Mouse (Mus musculus) heart, embryonic 14.5 days (tissue): ENCODE results near the gene Trpc7. TPM values are rescaled to one million over a fixed set of nuclear protein-coding genes. Genes with fewer than 3 reads are reported as not detected.

ENCODE experiments used
- ATAC-seq: fragments of 200-750 bp; cut with Nextera tagmentation; 2 replicates; pipeline ENCODE4 v1.8.0; 2017; ENCODE audit warnings: low read depth, moderate TSS enrichment; ENCODE audit not compliant: insufficient number of reproducible peaks, insufficient read depth, low FRiP score
- H3K27ac ChIP-seq, 2 experiments: fragments of 200-500 bp in 1 of 2; fragments of 300-500 bp in 1 of 2; sonication (generic) in 1 of 2; replicated peaks in 1 of 2; 2 replicates each; pipeline ENCODE4 v1.5.1; 2012 to 2014; ENCODE audit warnings: low read depth in 2 of 2, low read length in 2 of 2, control low read depth in 1 of 2, mild to moderate bottlenecking in 1 of 2, mixed read lengths in 1 of 2; ENCODE audit not compliant: control insufficient read depth in 1 of 2, insufficient read depth in 1 of 2
- H3K27me3 ChIP-seq: fragments of 300-500 bp; sonication (generic); 2 replicates; pipeline ENCODE4 v1.6.1; 2014; ENCODE audit warnings: mild to moderate bottlenecking, low read length, control low read depth; ENCODE audit not compliant: control insufficient read depth, insufficient read depth
- H3K36me3 ChIP-seq: fragments of 300-500 bp; sonication (generic); 2 replicates; pipeline ENCODE4 v1.6.1; 2014; ENCODE audit warnings: mild to moderate bottlenecking, control low read depth, low read length, mixed read lengths; ENCODE audit not compliant: control insufficient read depth, insufficient read depth
- H3K4me1 ChIP-seq, 2 experiments: fragments of 200-500 bp in 1 of 2; fragments of 300-500 bp in 1 of 2; sonication (generic) in 1 of 2; 2 replicates each; pipeline ENCODE4 v1.6.1; 2012 to 2014; ENCODE audit warnings: low read length in 2 of 2, control low read depth in 1 of 2, mixed read lengths in 1 of 2; ENCODE audit not compliant: control insufficient read depth in 2 of 2, insufficient read depth in 2 of 2
- H3K4me2 ChIP-seq: fragments of 300-500 bp; sonication (generic); 2 replicates; pipeline ENCODE4 v1.6.1; 2014; ENCODE audit warnings: mild to moderate bottlenecking, low read length
- H3K4me3 ChIP-seq, 2 experiments: fragments of 200-500 bp in 1 of 2; fragments of 300-500 bp in 1 of 2; sonication (generic) in 1 of 2; 2 replicates each; pipeline ENCODE4 v1.5.1; 2012 to 2014; ENCODE audit warnings: low read length in 2 of 2, mild to moderate bottlenecking in 2 of 2, control low read depth in 1 of 2, low read depth in 1 of 2, moderate library complexity in 1 of 2; ENCODE audit not compliant: control insufficient read depth in 1 of 2, insufficient read depth in 1 of 2
- H3K9ac ChIP-seq: fragments of 300-500 bp; sonication (generic); 2 replicates; pipeline ENCODE4 v1.6.1; 2014; ENCODE audit warnings: mild to moderate bottlenecking, low read length
- H3K9me3 ChIP-seq: fragments of 300-500 bp; sonication (generic); 2 replicates; pipeline ENCODE4 v1.6.1; 2016; ENCODE audit warnings: low read length, control low read depth; ENCODE audit not compliant: control insufficient read depth
- WGBS: fragments of 180-500 bp; shearing (Covaris S2); extraction: QIAGEN DNeasy Blood & Tissue Kit; methylation state at CpG from one replicate; pipeline ENCODE4 v1.1.7; 2014; 5-methylcytosine and 5-hydroxymethylcytosine counted together
- polyA plus RNA-seq: library from polyadenylated mRNA; unstranded; fragments of >200 nt; fragmentation: Nextera tagmentation; extraction: Ambion mirVana; gene quantifications from 2 replicates; pipeline ENCODE4 v1.2.1, GENCODE M21; 2014

The Trpc7 gene
- polyA plus RNA-seq, 1 experiment from 2014 or later = not detected

GRCm38 (mm10) chr13:56895386-56895785, 407 bp downstream of the Trpc7 start:
- H3K36me3 ChIP-seq = no peaks in the 10 kb centered on the region
- H3K4me2 ChIP-seq = no peak overlapping the region
- H3K27ac ChIP-seq = no peak overlapping the region
- H3K9me3 ChIP-seq = no peaks in the 10 kb centered on the region
- no peak overlapping the region for H3K9ac ChIP-seq
- 0 out of 2 replicates have a peak, but pooled peaks cover 4% of the 10 kb centered on the region for H3K27me3 ChIP-seq
- WGBS = 2% methylated on average over 17 of the region's 17 CpGs
- no peak for ATAC-seq
- no peaks in the 10 kb centered on the region for H3K4me1 ChIP-seq
- H3K4me3 ChIP-seq = no peak overlapping the region

DNA sequence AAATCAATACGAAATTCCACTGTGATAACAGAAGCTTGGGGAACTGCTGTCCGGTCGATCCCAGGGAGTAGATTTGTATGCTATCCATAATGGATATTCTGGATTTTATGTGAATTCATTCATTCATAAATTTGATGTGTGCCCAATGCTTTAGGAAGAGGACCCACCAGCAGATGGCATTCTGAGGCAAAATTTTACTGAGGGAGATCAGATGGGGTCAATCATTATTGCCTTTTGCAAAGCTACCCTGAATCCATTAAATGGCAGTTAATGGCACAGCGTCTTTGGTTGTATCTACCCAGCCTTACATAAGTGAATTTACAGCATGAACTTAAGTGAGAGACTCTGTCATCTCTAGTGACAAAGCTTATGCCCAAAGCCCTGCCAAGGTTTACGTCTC, 1.2 kb downstream of the Trpc7 start:
- ATAC-seq = no peak
- Histone ChIP-seq H3K9ac (no peak overlapping the region), H3K4me1 (no peaks in the 10 kb centered on the region), H3K4me3 (no peak overlapping the region), H3K36me3 (no peaks in the 10 kb centered on the region), H3K27ac (no peak overlapping the region), H3K9me3 (no peaks in the 10 kb centered on the region), H3K27me3 (0 out of 2 replicates have a peak, but pooled peaks cover 4% of the 10 kb centered on the region), H3K4me2 (no peak overlapping the region)
- 75% methylated on average over 5 of the region's 5 CpGs for WGBS

DNA sequence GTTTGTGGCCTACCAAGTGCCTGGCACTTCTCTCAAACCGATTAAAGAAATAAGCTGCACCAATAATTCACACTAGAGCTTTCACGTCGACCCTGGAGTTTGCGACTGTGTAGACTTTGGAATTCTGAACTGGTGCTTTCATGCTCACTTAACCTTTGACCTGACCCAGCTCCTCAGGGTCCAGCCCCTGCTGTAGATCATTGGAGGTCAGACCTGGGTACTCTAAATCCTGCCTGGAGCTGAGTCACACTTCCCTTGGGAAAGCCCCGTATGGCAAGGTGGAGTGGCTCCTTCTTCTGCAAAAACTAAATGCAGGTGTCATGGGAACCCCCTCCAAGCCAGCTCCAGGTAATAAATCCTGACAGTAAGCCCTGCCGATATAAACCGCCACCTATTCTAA, 5.9 kb downstream of the Trpc7 start:
- no peak overlapping the region for H3K9ac ChIP-seq
- 75% methylated on average over 7 of the region's 7 CpGs for WGBS
- no peak overlapping the region for H3K4me3 ChIP-seq
- H3K4me1 ChIP-seq = no peaks in the 10 kb centered on the region
- no peak overlapping the region for H3K27ac ChIP-seq
- H3K27me3 ChIP-seq = no peaks in the 10 kb centered on the region
- no peaks in the 10 kb centered on the region for H3K36me3 ChIP-seq
- no peak for ATAC-seq
- no peaks in the 10 kb centered on the region for H3K9me3 ChIP-seq
- no peak overlapping the region for H3K4me2 ChIP-seq

GRCm38 (mm10) chr13:56882931-56883330, 12.9 kb downstream of the Trpc7 start:
- no peaks in the 10 kb centered on the region for H3K4me1 ChIP-seq
- H3K36me3 ChIP-seq = no peaks in the 10 kb centered on the region
- WGBS = 84% methylated on average over 12 of the region's 12 CpGs
- ATAC-seq = no peak
- H3K9me3 ChIP-seq = no peaks in the 10 kb centered on the region
- no peak overlapping the region for H3K9ac ChIP-seq
- H3K27ac ChIP-seq = no peak overlapping the region
- H3K27me3 ChIP-seq = no peaks in the 10 kb centered on the region
- no peak overlapping the region for H3K4me3 ChIP-seq
- no peak overlapping the region for H3K4me2 ChIP-seq

GRCm38 (mm10) chr13:56864567-56864966, 31.2 kb downstream of the Trpc7 start:
- ATAC-seq = no peak
- 83% methylated on average over 6 of the region's 6 CpGs for WGBS

DNA sequence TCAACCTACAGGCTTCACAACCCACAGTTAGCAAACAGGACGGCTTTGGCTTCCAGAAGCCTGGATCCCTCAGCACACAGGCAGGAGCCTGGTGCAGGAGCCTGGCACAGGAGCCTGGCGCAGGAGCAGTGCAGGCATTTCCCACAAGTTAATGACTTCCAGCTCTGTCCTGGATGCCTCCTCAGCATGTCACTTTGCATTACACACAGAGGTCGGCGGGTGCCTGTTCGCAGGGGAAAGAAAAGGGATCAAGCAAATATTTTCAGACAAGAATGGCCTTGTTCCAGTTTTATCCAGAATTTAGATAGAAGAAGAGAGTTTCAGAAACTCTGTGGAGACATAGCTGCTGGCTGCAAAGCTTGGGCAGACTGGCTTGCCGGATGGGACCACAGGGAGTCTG, 33.8 kb downstream of the Trpc7 start:
- H3K4me1 ChIP-seq = peaks cover 0 to 2% of the 10 kb centered on the region in 2 experiments; a peak in 1 of 4 replicates
- H3K36me3 ChIP-seq = no peaks in the 10 kb centered on the region
- H3K27me3 ChIP-seq = no peaks in the 10 kb centered on the region
- no peak overlapping the region for H3K4me3 ChIP-seq
- H3K27ac ChIP-seq = no peak overlapping the region
- ATAC-seq = no peak
- WGBS = 50% methylated on average over 6 of the region's 6 CpGs
- no peaks in the 10 kb centered on the region for H3K9me3 ChIP-seq
- no peak overlapping the region for H3K9ac ChIP-seq
- no peak overlapping the region for H3K4me2 ChIP-seq

More at GRCm38 (mm10) chr13:56864567-56864966, 31.2 kb downstream of the Trpc7 start:
- no peaks in the 10 kb centered on the region for H3K27me3 ChIP-seq
- no peaks in the 10 kb centered on the region for H3K36me3 ChIP-seq
- H3K9ac ChIP-seq = no peak overlapping the region
- no peaks in the 10 kb centered on the region for H3K9me3 ChIP-seq
- H3K27ac ChIP-seq = no peak overlapping the region
- H3K4me1 ChIP-seq = peaks cover 0 to 2% of the 10 kb centered on the region in 2 experiments; a peak in 1 of 4 replicates
- H3K4me3 ChIP-seq = no peak overlapping the region
- H3K4me2 ChIP-seq = no peak overlapping the region

GRCm38 (mm10) chr13:56854506-56854905, 41.3 kb downstream of the Trpc7 start:
- Histone ChIP-seq H3K27me3 (no peaks in the 10 kb centered on the region), H3K9ac (no peak overlapping the region), H3K4me3 (no peak overlapping the region), H3K36me3 (no peaks in the 10 kb centered on the region), H3K27ac (no peak overlapping the region), H3K9me3 (no peaks in the 10 kb centered on the region), H3K4me2 (no peak overlapping the region), H3K4me1 (no peaks in the 10 kb centered on the region)
- 65% methylated on average over 8 of the region's 8 CpGs for WGBS
- ATAC-seq = no peak

DNA sequence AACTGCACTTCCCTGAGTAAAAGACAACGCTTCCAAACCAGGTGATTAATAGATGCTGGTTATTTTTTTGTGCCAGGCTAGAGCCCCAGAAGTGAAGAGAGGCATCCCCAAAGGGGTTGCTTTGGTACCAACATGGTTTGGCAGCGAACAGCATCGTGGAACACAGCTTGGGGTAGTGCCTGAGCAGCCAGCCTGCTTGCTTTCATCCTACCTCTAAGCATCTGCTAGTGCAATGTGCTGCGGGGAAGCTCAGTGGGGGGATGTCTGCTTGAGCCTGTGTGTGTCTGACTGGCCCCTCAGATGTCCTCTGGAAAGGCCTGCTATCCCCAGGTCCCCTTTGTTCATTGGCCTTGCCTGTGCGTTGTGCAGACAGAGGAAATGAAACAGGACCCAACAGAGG, 42.4 kb downstream of the Trpc7 start:
- Histone ChIP-seq H3K9ac (no peak overlapping the region), H3K4me3 (no peak overlapping the region), H3K4me2 (no peak overlapping the region), H3K27me3 (no peaks in the 10 kb centered on the region), H3K9me3 (no peaks in the 10 kb centered on the region), H3K4me1 (no peaks in the 10 kb centered on the region), H3K27ac (no peak overlapping the region), H3K36me3 (no peaks in the 10 kb centered on the region)
- ATAC-seq = no peak
- 58% methylated on average over 5 of the region's 5 CpGs for WGBS
